Mouse (Mus musculus): ENCODE data around the gene Gm5134. TPM values are rescaled to one million over a fixed set of nuclear protein-coding genes. Genes with fewer than 3 reads are reported as not detected.
"Not testable (repeated sequence)": the region's sequence is repeated elsewhere in the genome, so short reads cannot be mapped to it uniquely, and the experiment has no call there.

The Gm5134 gene
- polyA plus RNA-seq, 1 experiment from 2014 or later, result 0.05 TPM

GRCm38 (mm10) chr10:75978119-75978834 lies 24.0 kb downstream of the Gm5134 start:
- Histone ChIP-seq H3K4me2 (no peak overlapping the region), H3K27me3 (no peaks in the 10 kb centered on the region), H3K36me3 (no peaks in the 10 kb centered on the region), H3K9me3 (replicated peaks) (no peaks in the 10 kb centered on the region), H3K9ac (no peak overlapping the region), H3K4me3 (replicated peaks) (no peak overlapping the region), H3K4me1 (no peaks in the 10 kb centered on the region), H3K27ac (no peak overlapping the region)
- ATAC-seq (replicated peaks; ENCODE audit: low FRiP score), result 0 out of 2 replicates have a peak, but pooled peaks have one; percentile 18
- 54% methylated on average over 10 of the region's 10 CpGs for WGBS

- no peak overlapping the region for H3K27ac ChIP-seq
- H3K36me3 ChIP-seq, result no peaks in the 10 kb centered on the region
- no peak for ATAC-seq (replicated peaks; ENCODE audit: low FRiP score)
- H3K4me2 ChIP-seq, result no peak overlapping the region
- H3K4me3 ChIP-seq (replicated peaks), result no peak overlapping the region
- no peaks in the 10 kb centered on the region for H3K9me3 ChIP-seq (replicated peaks)
- 89% methylated on average over 5 of the region's 5 CpGs for WGBS
- H3K9ac ChIP-seq, result no peak overlapping the region
- no peaks in the 10 kb centered on the region for H3K27me3 ChIP-seq
- no peaks in the 10 kb centered on the region for H3K4me1 ChIP-seq
Measured at GRCm38 (mm10) chr10:75978835-75979157, 24.5 kb downstream of the Gm5134 start.

- no peaks in the 10 kb centered on the region for H3K27me3 ChIP-seq
- no peak for ATAC-seq (replicated peaks; ENCODE audit: low FRiP score)
- 81% methylated on average over 3 of the region's 3 CpGs for WGBS
Measured at GRCm38 (mm10) chr10:75979432-75979831, 25.1 kb downstream of the Gm5134 start.

GRCm38 (mm10) chr10:75990430-75991042 lies 36.2 kb downstream of the Gm5134 start:
- H3K27me3 ChIP-seq, result no peaks in the 10 kb centered on the region
- H3K4me3 ChIP-seq (replicated peaks), result no peak overlapping the region
- no peak overlapping the region for H3K27ac ChIP-seq
- no peaks in the 10 kb centered on the region for H3K9me3 ChIP-seq (replicated peaks)
- no peaks in the 10 kb centered on the region for H3K4me1 ChIP-seq
- H3K9ac ChIP-seq, result no peak overlapping the region
- H3K4me2 ChIP-seq, result no peak overlapping the region
- WGBS, result 75% methylated on average over 4 of the region's 4 CpGs
- ATAC-seq (replicated peaks; ENCODE audit: low FRiP score), result no peak
- H3K36me3 ChIP-seq, result no peaks in the 10 kb centered on the region

More at GRCm38 (mm10) chr10:75979432-75979831, 25.1 kb downstream of the Gm5134 start:
- no peaks in the 10 kb centered on the region for H3K4me1 ChIP-seq
- H3K36me3 ChIP-seq, result no peaks in the 10 kb centered on the region
- H3K9ac ChIP-seq, result no peak overlapping the region
- H3K9me3 ChIP-seq (replicated peaks), result no peaks in the 10 kb centered on the region
- H3K27ac ChIP-seq, result no peak overlapping the region
- no peak overlapping the region for H3K4me3 ChIP-seq (replicated peaks)
- H3K4me2 ChIP-seq, result no peak overlapping the region

GRCm38 (mm10) chr10:75993616-75994240 lies 39.4 kb downstream of the Gm5134 start:
- H3K4me1 ChIP-seq, result 0 out of 2 replicates have a peak, but pooled peaks cover 3% of the 10 kb centered on the region
- H3K9me3 ChIP-seq (replicated peaks), result no peaks in the 10 kb centered on the region
- ATAC-seq (replicated peaks; ENCODE audit: low FRiP score), result no peak
- no peak overlapping the region for H3K4me3 ChIP-seq (replicated peaks)
- no peak overlapping the region for H3K9ac ChIP-seq
- no peaks in the 10 kb centered on the region for H3K27me3 ChIP-seq
- no peak overlapping the region for H3K4me2 ChIP-seq
- no peak overlapping the region for H3K27ac ChIP-seq
- H3K36me3 ChIP-seq, result no peaks in the 10 kb centered on the region
- 87% methylated on average over 15 of the region's 15 CpGs for WGBS

- 83% methylated on average over 13 of the region's 13 CpGs for WGBS
- not testable (repeated sequence) for H3K4me1 ChIP-seq; ATAC-seq (replicated peaks; ENCODE audit: low FRiP score); H3K36me3 ChIP-seq; H3K4me2 ChIP-seq; H3K27ac ChIP-seq; H3K27me3 ChIP-seq; H3K4me3 ChIP-seq (replicated peaks); H3K9me3 ChIP-seq (replicated peaks); H3K9ac ChIP-seq
Measured at GRCm38 (mm10) chr10:75994531-75995210, 40.4 kb downstream of the Gm5134 start.

- H3K36me3 ChIP-seq, result no peaks in the 10 kb centered on the region
- no peaks in the 10 kb centered on the region for H3K27me3 ChIP-seq
- H3K4me1 ChIP-seq, result 0 out of 2 replicates have a peak, but pooled peaks cover 3% of the 10 kb centered on the region
- ATAC-seq (replicated peaks; ENCODE audit: low FRiP score), result no peak
- no peaks in the 10 kb centered on the region for H3K9me3 ChIP-seq (replicated peaks)
- no peak overlapping the region for H3K4me2 ChIP-seq
- no peak overlapping the region for H3K9ac ChIP-seq
- H3K27ac ChIP-seq, result no peak overlapping the region
- 86% methylated on average over 11 of the region's 11 CpGs for WGBS
- no peak overlapping the region for H3K4me3 ChIP-seq (replicated peaks)
Measured at GRCm38 (mm10) chr10:75995463-75995862, 41.1 kb downstream of the Gm5134 start.

GRCm38 (mm10) chr10:75996315-75996714 lies 42.0 kb downstream of the Gm5134 start:
- H3K4me3 ChIP-seq (replicated peaks), result no peak overlapping the region
- H3K27ac ChIP-seq, result no peak overlapping the region
- H3K4me1 ChIP-seq, result peaks cover 4% of the 10 kb centered on the region; the same call in 1 of the 2 replicates
- no peak overlapping the region for H3K4me2 ChIP-seq
- no peaks in the 10 kb centered on the region for H3K27me3 ChIP-seq
- peak; percentile 64; the same call in 1 of the 2 replicates for ATAC-seq (replicated peaks; ENCODE audit: low FRiP score)
- H3K9me3 ChIP-seq (replicated peaks), result no peaks in the 10 kb centered on the region
- no peaks in the 10 kb centered on the region for H3K36me3 ChIP-seq
- H3K9ac ChIP-seq, result no peak overlapping the region
- 25% methylated on average over 3 of the region's 3 CpGs for WGBS

GRCm38 (mm10) chr10:76001160-76001559 lies 46.8 kb downstream of the Gm5134 start:
- no peaks in the 10 kb centered on the region for H3K9me3 ChIP-seq (replicated peaks)
- no peaks in the 10 kb centered on the region for H3K36me3 ChIP-seq
- peaks cover 15% of the 10 kb centered on the region; the same call in 1 of the 2 replicates for H3K4me1 ChIP-seq
- H3K27me3 ChIP-seq, result no peaks in the 10 kb centered on the region
- no peak overlapping the region for H3K4me3 ChIP-seq (replicated peaks)
- no peak overlapping the region for H3K9ac ChIP-seq
- ATAC-seq (replicated peaks; ENCODE audit: low FRiP score), result no peak
- no peak overlapping the region for H3K27ac ChIP-seq
- H3K4me2 ChIP-seq, result 0 out of 2 replicates have a peak overlapping the region, but pooled peaks have one; percentile 1
- WGBS, result 29% methylated on average over 6 of the region's 7 CpGs

- H3K36me3 ChIP-seq, result no peaks in the 10 kb centered on the region
- peaks cover 12% of the 10 kb centered on the region; the same call in 1 of the 2 replicates for H3K4me1 ChIP-seq
- H3K9ac ChIP-seq, result no peak overlapping the region
- no peak overlapping the region for H3K4me3 ChIP-seq (replicated peaks)
- no peak overlapping the region for H3K4me2 ChIP-seq
- 16% methylated on average over 3 of the region's 3 CpGs for WGBS
- no peaks in the 10 kb centered on the region for H3K27me3 ChIP-seq
- no peaks in the 10 kb centered on the region for H3K9me3 ChIP-seq (replicated peaks)
- no peak overlapping the region for H3K27ac ChIP-seq
- ATAC-seq (replicated peaks; ENCODE audit: low FRiP score), result no peak
Measured at GRCm38 (mm10) chr10:76002101-76002521, 47.8 kb downstream of the Gm5134 start.

GRCm38 (mm10) chr10:76002615-76003014 lies 48.3 kb downstream of the Gm5134 start:
- Histone ChIP-seq H3K27me3 (no peaks in the 10 kb centered on the region), H3K4me1 (peaks cover 12% of the 10 kb centered on the region; the same call in 1 of the 2 replicates), H3K27ac (no peak overlapping the region), H3K36me3 (no peaks in the 10 kb centered on the region), H3K4me3 (replicated peaks) (no peak overlapping the region), H3K9me3 (replicated peaks) (no peaks in the 10 kb centered on the region), H3K4me2 (no peak overlapping the region), H3K9ac (no peak overlapping the region)
- WGBS, result 52% methylated on average over 2 of the region's 2 CpGs
- ATAC-seq (replicated peaks; ENCODE audit: low FRiP score), result no peak

- 88% methylated on average over 2 of the region's 2 CpGs for WGBS
- ATAC-seq (replicated peaks; ENCODE audit: low FRiP score), result no peak
- H3K27me3 ChIP-seq, result no peaks in the 10 kb centered on the region
Measured at GRCm38 (mm10) chr10:76003221-76003620, 48.9 kb downstream of the Gm5134 start.

More at GRCm38 (mm10) chr10:76003221-76003620, 48.9 kb downstream of the Gm5134 start:
- H3K4me3 ChIP-seq (replicated peaks), result no peak overlapping the region
- no peak overlapping the region for H3K9ac ChIP-seq
- no peak overlapping the region for H3K4me2 ChIP-seq
- H3K36me3 ChIP-seq, result no peaks in the 10 kb centered on the region
- H3K9me3 ChIP-seq (replicated peaks), result no peaks in the 10 kb centered on the region
- peaks cover 12% of the 10 kb centered on the region; the same call in 1 of the 2 replicates for H3K4me1 ChIP-seq
- no peak overlapping the region for H3K27ac ChIP-seq

Data from kidney, embryonic 15.5 days (tissue).